Mouse (Mus musculus) intestine, embryonic 14.5 days (tissue): ENCODE measurements around the gene Ncbp3. TPM values are rescaled to one million over a fixed set of nuclear protein-coding genes. Genes with fewer than 3 reads are reported as not detected.

Source experiments
- ATAC-seq: fragments of 200-750 bp; cut with Nextera tagmentation; replicated peaks from 2 replicates; pipeline ENCODE4 v1.8.0; 2017; ENCODE audit warnings: low read depth, moderate number of reproducible peaks, moderate TSS enrichment, moderate library complexity; ENCODE audit not compliant: low FRiP score, low TSS enrichment
- DNase-seq: peaks from one replicate; pipeline ENCODE4 v3.0.0-alpha.2; 2018; ENCODE audit warnings: low spot score
- H3K27ac ChIP-seq: fragments of 300-500 bp; sonication (generic); 2 replicates; pipeline ENCODE4 v1.5.1; 2014; ENCODE audit warnings: low read depth, mild to moderate bottlenecking, control low read depth
- H3K27me3 ChIP-seq: fragments of 300-500 bp; sonication (generic); replicated peaks from 2 replicates; pipeline ENCODE4 v1.6.1; 2014; ENCODE audit warnings: low read length, control low read depth; ENCODE audit not compliant: control insufficient read depth, insufficient read depth
- H3K36me3 ChIP-seq: fragments of 300-500 bp; sonication (generic); 2 replicates; pipeline ENCODE4 v1.6.1; 2014; ENCODE audit warnings: low read length, control low read depth; ENCODE audit not compliant: control insufficient read depth, insufficient read depth
- H3K4me1 ChIP-seq: fragments of 300-500 bp; sonication (generic); replicated peaks from 2 replicates; pipeline ENCODE4 v1.6.1; 2014; ENCODE audit warnings: low read length, control low read depth, mixed read lengths; ENCODE audit not compliant: control insufficient read depth, insufficient read depth
- H3K4me2 ChIP-seq: fragments of 300-500 bp; sonication (generic); 2 replicates; pipeline ENCODE4 v1.6.1; 2014; ENCODE audit warnings: low read length
- H3K4me3 ChIP-seq: fragments of 300-500 bp; sonication (generic); 2 replicates; pipeline ENCODE4 v1.5.1; 2014; ENCODE audit warnings: low read depth, low read length, control low read depth, mixed read lengths
- H3K9ac ChIP-seq: fragments of 300-500 bp; sonication (generic); 2 replicates; pipeline ENCODE4 v1.6.1; 2014; ENCODE audit warnings: mild to moderate bottlenecking, low read length
- H3K9me3 ChIP-seq: fragments of 300-500 bp; sonication (generic); 2 replicates; pipeline ENCODE4 v1.6.1; 2016; ENCODE audit warnings: low read length, control low read depth; ENCODE audit not compliant: control insufficient read depth
- WGBS: fragments of 180-500 bp; shearing (Covaris S2); extraction: QIAGEN DNeasy Blood & Tissue Kit; methylation state at CpG from one replicate; pipeline ENCODE4 v1.1.7; 2014; 5-methylcytosine and 5-hydroxymethylcytosine counted together
- polyA plus RNA-seq: library from polyadenylated mRNA; unstranded; fragments of >200 nt; fragmentation: Nextera tagmentation; extraction: Ambion mirVana; gene quantifications from 2 replicates; pipeline ENCODE4 v1.2.1, GENCODE M21; 2014

Gene Ncbp3
- polyA plus RNA-seq, 1 experiment from 2014 or later: 10.0 TPM

DNA sequence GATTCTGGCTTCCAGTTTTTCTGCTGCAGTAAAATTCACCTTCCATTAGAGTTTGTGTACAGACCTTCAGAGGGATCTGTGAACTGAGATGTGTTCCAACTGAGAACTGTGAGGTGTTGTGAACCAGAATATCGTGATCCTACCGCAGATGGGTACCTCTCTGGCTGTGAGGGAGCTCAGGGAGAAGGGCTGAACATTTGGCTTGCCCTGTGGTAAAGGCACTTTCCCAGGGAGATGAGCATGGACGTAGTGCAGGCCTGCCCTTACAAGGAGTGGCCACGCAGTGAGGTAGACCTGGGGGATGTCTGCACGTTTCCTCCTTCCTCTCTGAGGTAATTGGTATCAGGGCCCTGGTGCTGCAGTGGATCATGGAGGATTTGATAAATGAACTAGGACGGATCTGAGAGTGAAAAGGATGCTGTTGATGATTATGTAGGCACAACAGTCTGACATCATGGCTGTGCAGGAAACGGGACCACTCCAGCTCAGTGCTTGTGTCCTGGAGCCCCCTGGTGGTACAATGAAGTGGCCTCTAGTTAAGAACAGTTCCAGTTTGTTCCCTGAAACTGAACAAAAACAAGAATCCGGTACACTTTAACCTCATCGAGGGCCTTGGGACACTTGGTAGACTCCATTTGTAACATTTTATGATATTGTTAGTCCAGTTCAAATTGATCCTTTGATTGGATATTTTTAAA is 8.3 kb upstream of the Ncbp3 start:
- Histone ChIP-seq H3K4me3 (no peak overlapping the region), H3K4me1 (no peaks in the 10 kb centered on the region), H3K27ac (no peak overlapping the region), H3K9ac (no peak overlapping the region), H3K4me2 (no peak overlapping the region), H3K27me3 (no peaks in the 10 kb centered on the region), H3K9me3 (no peaks in the 10 kb centered on the region), H3K36me3 (peaks cover 12% of the 10 kb centered on the region; the same call in 1 of the 2 replicates)
- ATAC-seq: 0 out of 2 replicates have a peak, but pooled peaks have one; percentile 41
- 57% methylated on average over 9 of the region's 9 CpGs for WGBS
- DNase-seq: peak; percentile 66

DNA sequence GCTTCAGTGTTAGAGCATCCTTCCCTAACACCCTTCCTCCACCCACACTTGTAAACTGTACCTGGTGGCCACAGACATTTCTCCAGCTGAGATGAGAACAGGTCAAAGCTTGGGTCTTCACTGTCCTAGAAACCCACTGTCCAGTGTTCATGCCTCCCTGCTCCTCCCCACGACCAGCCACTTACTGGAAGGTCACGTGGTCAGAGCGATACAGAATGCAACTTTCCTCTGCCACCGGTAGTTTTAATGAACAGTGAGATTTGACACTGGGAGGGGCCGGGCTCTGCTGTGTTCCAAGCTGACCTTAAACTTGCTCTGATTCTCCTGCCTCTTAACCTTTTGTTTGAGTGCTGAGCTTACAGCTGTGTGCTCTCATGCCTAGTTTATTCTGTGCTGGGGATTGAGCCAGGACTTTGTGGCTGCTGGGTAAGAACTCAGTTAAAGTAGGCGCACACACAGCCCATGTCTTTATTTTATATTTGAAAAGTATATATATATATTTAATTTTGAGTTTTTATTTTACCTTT is 3.3 kb upstream of the Ncbp3 start:
- peaks cover 8% of the 10 kb centered on the region for H3K4me1 ChIP-seq
- H3K9me3 ChIP-seq: no peaks in the 10 kb centered on the region
- H3K27ac ChIP-seq: no peak overlapping the region
- no peak overlapping the region for H3K4me2 ChIP-seq
- no peak overlapping the region for H3K9ac ChIP-seq
- no peak overlapping the region for H3K4me3 ChIP-seq
- DNase-seq (no peak), ATAC-seq (no peak)
- H3K36me3 ChIP-seq: peaks cover 8% of the 10 kb centered on the region; the same call in 1 of the 2 replicates
- WGBS: 34% methylated on average over 6 of the region's 6 CpGs
- no peaks in the 10 kb centered on the region for H3K27me3 ChIP-seq

DNA sequence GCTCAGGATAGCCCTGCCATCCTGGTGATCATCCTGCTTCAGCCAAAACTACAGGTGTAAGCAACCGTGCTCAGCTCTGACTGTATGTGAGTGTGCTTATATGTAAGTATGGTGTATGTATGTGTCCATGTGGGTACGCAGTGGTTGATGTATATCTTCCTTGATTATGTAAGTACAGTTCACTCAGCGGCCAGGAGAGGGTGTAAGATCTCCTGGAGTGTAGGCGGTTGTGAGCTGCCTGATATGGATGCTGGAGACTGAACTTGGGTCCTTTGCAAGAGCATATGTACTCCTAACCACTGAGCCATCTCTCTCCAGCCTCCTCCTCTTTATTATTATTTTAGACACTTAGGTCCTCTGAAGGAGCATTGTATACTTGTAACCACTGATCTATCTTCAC is 2.8 kb upstream of the Ncbp3 start:
- Histone ChIP-seq H3K27ac (no peak overlapping the region), H3K36me3 (peaks cover 9% of the 10 kb centered on the region), H3K9me3 (no peaks in the 10 kb centered on the region), H3K4me3 (no peak overlapping the region), H3K4me1 (peaks cover 8% of the 10 kb centered on the region), H3K27me3 (no peaks in the 10 kb centered on the region), H3K9ac (no peak overlapping the region), H3K4me2 (no peak overlapping the region)
- no peak for ATAC-seq
- no peak for DNase-seq
- WGBS: 71% methylated on average over 4 of the region's 4 CpGs

DNA sequence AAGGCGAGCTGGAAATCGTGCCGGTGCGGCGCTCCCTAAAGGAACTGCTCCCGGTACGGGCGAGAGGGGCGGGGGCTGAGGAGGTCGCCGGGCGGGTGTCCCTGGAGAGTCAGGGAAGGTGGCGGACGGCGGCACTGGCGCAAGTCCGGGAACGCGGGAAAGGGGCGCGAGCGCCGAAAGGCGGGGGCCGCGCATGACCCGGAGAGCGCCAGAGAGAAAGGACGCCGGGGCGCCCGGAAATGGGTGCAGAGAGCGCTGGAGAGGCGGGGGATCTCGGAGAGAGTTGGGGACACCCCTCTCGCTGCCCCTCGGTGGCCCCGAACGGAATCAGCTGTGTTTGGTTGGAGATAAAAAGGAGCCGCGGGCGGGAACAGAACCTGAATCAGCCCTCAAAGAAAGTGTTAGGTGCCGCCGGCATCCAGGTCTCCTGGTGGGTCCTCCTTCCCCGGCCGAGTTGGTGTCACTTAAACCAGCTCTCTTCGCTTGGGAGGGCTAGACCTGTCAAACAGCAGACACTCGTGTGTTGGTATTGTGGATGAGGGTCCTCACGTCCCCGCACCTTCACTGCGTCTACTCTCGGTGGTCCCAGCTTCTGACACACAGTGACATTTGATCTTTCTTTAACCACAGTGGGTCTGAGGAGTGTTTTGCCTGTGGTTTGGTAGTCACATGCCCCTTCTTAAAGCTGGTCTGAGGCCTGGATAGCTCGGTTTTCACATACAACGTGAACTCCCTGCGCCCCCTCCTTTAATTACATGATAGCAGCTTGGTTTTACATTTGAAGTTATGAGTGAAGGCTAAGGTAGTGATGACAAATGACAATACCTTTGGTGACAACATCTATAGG is 670 bp downstream of the Ncbp3 start:
- peak overlapping the region; percentile 89 for H3K9ac ChIP-seq
- H3K27ac ChIP-seq: peak overlapping the region; percentile 83
- H3K4me1 ChIP-seq: peaks cover 8% of the 10 kb centered on the region
- H3K36me3 ChIP-seq: peaks cover 31% of the 10 kb centered on the region
- DNase-seq (peak; percentile 79), ATAC-seq (peak; percentile 81)
- peak overlapping the region; percentile 79 for H3K4me2 ChIP-seq
- H3K9me3 ChIP-seq: no peaks in the 10 kb centered on the region
- H3K27me3 ChIP-seq: no peaks in the 10 kb centered on the region
- WGBS: 4% methylated on average over 52 of the region's 55 CpGs
- H3K4me3 ChIP-seq: peak overlapping the region; percentile 97

DNA sequence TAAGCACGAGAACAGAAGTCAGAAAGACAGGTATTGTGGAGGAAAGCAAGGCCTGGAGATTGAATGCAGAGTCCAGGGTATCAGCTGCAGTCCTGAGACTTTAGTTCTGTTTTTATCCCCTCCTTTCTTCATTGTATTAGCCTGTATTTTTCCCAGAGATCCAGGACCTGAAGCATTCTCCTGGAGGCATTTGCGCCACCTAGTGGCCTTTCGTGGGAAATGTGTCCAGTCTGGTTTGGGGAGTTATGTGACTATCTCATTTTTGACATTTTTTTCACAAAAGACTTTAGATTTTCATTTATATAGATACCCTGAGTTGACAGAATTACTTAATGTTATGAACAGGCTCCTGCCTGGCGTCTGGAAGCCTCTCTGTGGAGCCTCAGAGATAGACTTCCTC is 1.8 kb downstream of the Ncbp3 start:
- H3K27ac ChIP-seq: no peak overlapping the region
- H3K36me3 ChIP-seq: peaks cover 42% of the 10 kb centered on the region
- no peaks in the 10 kb centered on the region for H3K9me3 ChIP-seq
- 4% methylated on average over 4 of the region's 4 CpGs for WGBS
- ATAC-seq: no peak
- no peaks in the 10 kb centered on the region for H3K27me3 ChIP-seq
- H3K4me2 ChIP-seq: peak overlapping the region; percentile 79
- DNase-seq: peak; percentile 91
- no peak overlapping the region; the same call in 1 of the 2 replicates for H3K4me3 ChIP-seq
- H3K9ac ChIP-seq: no peak overlapping the region
- H3K4me1 ChIP-seq: peaks cover 8% of the 10 kb centered on the region

DNA sequence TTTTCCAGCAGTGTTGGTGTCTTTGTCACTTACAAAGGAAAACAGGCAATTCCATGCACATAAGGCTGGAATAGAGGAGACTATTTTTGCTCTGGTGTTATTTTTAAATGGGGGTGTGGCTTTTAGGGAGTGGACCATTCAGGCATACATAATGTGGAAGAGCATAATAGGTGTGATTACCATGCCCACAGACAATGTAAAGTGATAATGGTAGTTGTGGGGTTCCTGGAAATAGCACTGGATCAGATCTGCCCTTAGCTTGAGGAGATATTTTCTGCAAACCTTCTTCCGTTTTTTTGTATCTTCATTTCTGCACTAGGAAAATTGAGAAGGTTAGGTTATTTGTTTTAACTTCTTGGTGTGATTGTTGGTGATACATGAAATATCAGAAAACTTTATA is 5.2 kb downstream of the Ncbp3 start:
- peaks cover 77% of the 10 kb centered on the region for H3K36me3 ChIP-seq
- 92% methylated on average over 1 of the region's 1 CpGs for WGBS
- H3K4me1 ChIP-seq: peaks cover 8% of the 10 kb centered on the region
- no peaks in the 10 kb centered on the region for H3K9me3 ChIP-seq
- H3K27ac ChIP-seq: no peak overlapping the region
- no peaks in the 10 kb centered on the region for H3K27me3 ChIP-seq
- ATAC-seq (no peak), DNase-seq (no peak)
- H3K4me3 ChIP-seq: no peak overlapping the region
- no peak overlapping the region for H3K9ac ChIP-seq
- H3K4me2 ChIP-seq: no peak overlapping the region

DNA sequence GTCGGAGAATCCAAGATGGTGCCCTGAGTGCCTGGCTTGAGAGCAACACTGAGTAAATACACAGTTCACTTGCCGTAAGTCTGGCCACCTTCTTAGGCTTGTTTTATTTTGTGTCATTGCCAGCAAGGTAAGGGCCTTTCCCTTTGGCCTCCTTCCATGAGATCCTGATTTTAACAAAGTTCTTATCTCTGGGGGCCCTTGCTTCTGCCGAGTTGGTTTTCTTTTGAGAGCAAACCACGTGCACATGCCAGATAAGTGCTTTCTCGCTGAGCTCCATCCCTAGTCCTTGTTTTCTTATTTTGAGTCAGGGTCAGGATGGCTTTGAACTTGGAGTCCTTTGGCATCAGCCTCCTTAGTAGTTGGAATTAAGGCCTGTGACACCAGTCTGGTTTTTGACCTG is 10.1 kb downstream of the Ncbp3 start:
- H3K4me2 ChIP-seq: no peak overlapping the region
- no peak overlapping the region for H3K9ac ChIP-seq
- DNase-seq (no peak), ATAC-seq (no peak)
- no peaks in the 10 kb centered on the region for H3K27me3 ChIP-seq
- H3K4me3 ChIP-seq: no peak overlapping the region
- no peak overlapping the region for H3K27ac ChIP-seq
- H3K4me1 ChIP-seq: no peaks in the 10 kb centered on the region
- WGBS: 87% methylated on average over 5 of the region's 5 CpGs
- H3K9me3 ChIP-seq: no peaks in the 10 kb centered on the region
- H3K36me3 ChIP-seq: peaks cover 65% of the 10 kb centered on the region

DNA sequence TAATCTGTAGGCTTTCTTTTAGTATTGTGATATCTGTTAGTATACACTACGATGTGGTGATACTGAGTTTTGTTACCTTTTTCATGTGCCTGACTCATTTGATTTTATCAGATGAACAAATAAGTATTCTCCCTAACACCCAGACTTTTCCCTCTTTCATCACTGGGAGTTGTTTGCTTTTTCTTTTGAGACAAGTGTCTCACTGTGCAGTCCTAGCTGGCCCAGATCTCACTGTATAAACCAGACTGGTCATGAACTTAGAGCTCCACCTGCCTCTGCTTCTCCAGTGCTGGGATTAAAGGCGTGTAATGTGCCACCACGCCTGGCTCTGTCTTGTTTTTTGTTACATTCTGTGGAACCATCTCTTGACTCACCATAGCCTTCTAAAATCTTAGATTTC is 12.0 kb downstream of the Ncbp3 start:
- Histone ChIP-seq H3K4me2 (no peak overlapping the region), H3K27ac (no peak overlapping the region), H3K9ac (no peak overlapping the region), H3K4me1 (no peaks in the 10 kb centered on the region), H3K36me3 (peaks cover 52% of the 10 kb centered on the region), H3K9me3 (no peaks in the 10 kb centered on the region), H3K4me3 (no peak overlapping the region), H3K27me3 (no peaks in the 10 kb centered on the region)
- DNase-seq: no peak
- WGBS: 91% methylated on average over 3 of the region's 3 CpGs
- ATAC-seq: no peak
